ENCODE assay signal across 22 mouse cellular contexts in genomic region chr1:109481387-109481786, GRCm38 (mm10).
DNase-seq lines count a peak whose midpoint lies in the region; ATAC-seq lines count a peak whose summit lies in the region.
"Had no signal": no experiment of that assay in that cellular context is flagged by ENCODE, and none has a peak within 500 bp of the region (broad histone marks: within the 10 kb centered on the region; RNA-seq: fewer than 3 reads in every experiment).

No protein-coding gene starts in this region.

- DNase-seq in left cerebral cortex, postnatal 4 days: peak; percentile 25
- DNase-seq in left cerebral cortex, adult 9 months (ENCODE audit: low spot score in 2 of 2): no peak
- DNase-seq in cerebellum, adult 8-10 months: peak; percentile 39
- peak; percentile 73 to 78 for DNase-seq in cerebellum, postnatal 25 days
- no peak for DNase-seq in right cerebral cortex, postnatal 14 days
- DNase-seq in right cerebral cortex, adult 2 months (ENCODE audit: low spot score in 2 of 2): no peak
- no peak for DNase-seq in kidney, postnatal 14 days
- DNase-seq: adrenal gland, postnatal 25 days; embryo, embryonic 11 days; gastrocnemius, postnatal 36 days; heart, adult 18-20 months; heart, postnatal 36 days; kidney, adult 8-10 months; layer of hippocampus, adult 9-11 months; lung, postnatal 4 days; right cerebral cortex, postnatal 4 days; thymus, adult 2 months; thymus, postnatal 36 days had no signal

- intact Hi-C loops in left cerebral cortex, postnatal 4 days (cut with DNase I): no loop called here

- ATAC-seq in cerebellum, adult (ENCODE audit: insufficient number of reproducible peaks, low FRiP score, low TSS enrichment): peak; percentile 78
- ATAC-seq: forebrain, embryonic 13.5 days; intestine, embryonic 16.5 days; midbrain, embryonic 13.5 days had no signal

Comparison
In these comparisons a context has a peak if more than half of its experiments do, and no peak if none do; other contexts are left out.
1. DNase-seq: peak in left cerebral cortex, postnatal 4 days (single experiment), cerebellum, adult 8-10 months (single experiment) and cerebellum, postnatal 25 days (2 of 2); none in left cerebral cortex, adult 9 months (0 of 2), right cerebral cortex, postnatal 14 days (single experiment), right cerebral cortex, adult 2 months (0 of 2) and kidney, postnatal 14 days (single experiment).